Mouse (Mus musculus): ENCODE measurements around the gene Desi1. TPM values are rescaled to one million over a fixed set of nuclear protein-coding genes. Genes with fewer than 3 reads are reported as not detected.

Desi1 gene
- polyA plus RNA-seq, 1 experiment from 2014 or later, result 14.5 TPM

- DNase-seq (ENCODE audit: low spot score) (peak; percentile 67), ATAC-seq (peak; percentile 66)
- Histone ChIP-seq H3K27ac (ENCODE audit: low read length) (no peak overlapping the region; the same call in 1 of the 2 replicates), H3K9ac (replicated peaks; ENCODE audit: low read depth) (no peak overlapping the region), H3K36me3 (ENCODE audit: insufficient read depth, low read length) (no peaks in the 10 kb centered on the region), H3K9me3 (ENCODE audit: low read length) (no peaks in the 10 kb centered on the region), H3K27me3 (replicated peaks; ENCODE audit: insufficient read depth, low read length) (no peaks in the 10 kb centered on the region), H3K4me3 (ENCODE audit: low read depth, low read length) (no peak overlapping the region), H3K4me2 (replicated peaks; ENCODE audit: low read depth, low read length) (no peak overlapping the region), H3K4me1 (ENCODE audit: insufficient read depth, low read depth, low read length) (no peaks in the 10 kb centered on the region)
- WGBS, result 70% methylated on average over 6 of the region's 6 CpGs
- TF ChIP-seq EP300 (IDR thresholded peaks at IDR 0.05), result no peak
- 0 out of 2 replicates have a peak, but pooled peaks have one; percentile 21 for TF ChIP-seq CTCF (IDR thresholded peaks at IDR 0.05)
Measured at GRCm38 (mm10) chr15:82023965-82024635, 9.6 kb downstream of the Desi1 start.

GRCm38 (mm10) chr15:82022535-82023088 lies 11.1 kb downstream of the Desi1 start:
- Histone ChIP-seq H3K9ac (replicated peaks; ENCODE audit: low read depth) (no peak overlapping the region), H3K27ac (ENCODE audit: low read length) (0 out of 2 replicates have a peak overlapping the region, but pooled peaks have one; percentile 32), H3K4me3 (ENCODE audit: low read depth, low read length) (no peak overlapping the region), H3K27me3 (replicated peaks; ENCODE audit: insufficient read depth, low read length) (no peaks in the 10 kb centered on the region), H3K4me2 (replicated peaks; ENCODE audit: low read depth, low read length) (no peak overlapping the region), H3K9me3 (ENCODE audit: low read length) (no peaks in the 10 kb centered on the region), H3K4me1 (ENCODE audit: insufficient read depth, low read depth, low read length) (no peaks in the 10 kb centered on the region), H3K36me3 (ENCODE audit: insufficient read depth, low read length) (no peaks in the 10 kb centered on the region)
- DNase-seq (ENCODE audit: low spot score), result peak; percentile 49
- no peak for TF ChIP-seq CTCF (IDR thresholded peaks at IDR 0.05)
- no peak for TF ChIP-seq EP300 (IDR thresholded peaks at IDR 0.05)
- ATAC-seq, result peak; percentile 65
- WGBS, result 49% methylated on average over 13 of the region's 13 CpGs

- Histone ChIP-seq H3K9me3 (ENCODE audit: low read length) (no peaks in the 10 kb centered on the region), H3K9ac (replicated peaks; ENCODE audit: low read depth) (no peak overlapping the region), H3K4me3 (ENCODE audit: low read depth, low read length) (no peak overlapping the region), H3K27me3 (replicated peaks; ENCODE audit: insufficient read depth, low read length) (no peaks in the 10 kb centered on the region), H3K36me3 (ENCODE audit: insufficient read depth, low read length) (no peaks in the 10 kb centered on the region), H3K27ac (ENCODE audit: low read length) (no peak overlapping the region), H3K4me1 (ENCODE audit: insufficient read depth, low read depth, low read length) (peaks cover 6% of the 10 kb centered on the region; the same call in 1 of the 2 replicates), H3K4me2 (replicated peaks; ENCODE audit: low read depth, low read length) (no peak overlapping the region)
- peak; percentile 45 for DNase-seq (ENCODE audit: low spot score)
- TF ChIP-seq EP300 (IDR thresholded peaks at IDR 0.05) (peak; percentile 42; the same call in 1 of the 2 replicates), CTCF (IDR thresholded peaks at IDR 0.05) (no peak)
- 64% methylated on average over 3 of the region's 3 CpGs for WGBS
- ATAC-seq, result no peak
Measured at GRCm38 (mm10) chr15:82019288-82019687, 14.4 kb downstream of the Desi1 start.

- no peak for DNase-seq (ENCODE audit: low spot score)
- peaks cover 6% of the 10 kb centered on the region; the same call in 1 of the 2 replicates for H3K4me1 ChIP-seq (ENCODE audit: insufficient read depth, low read depth, low read length)
- ATAC-seq, result no peak
- H3K4me3 ChIP-seq (ENCODE audit: low read depth, low read length), result no peak overlapping the region
- H3K36me3 ChIP-seq (ENCODE audit: insufficient read depth, low read length), result no peaks in the 10 kb centered on the region
- H3K27ac ChIP-seq (ENCODE audit: low read length), result no peak overlapping the region
- 66% methylated on average over 4 of the region's 4 CpGs for WGBS
- H3K4me2 ChIP-seq (replicated peaks; ENCODE audit: low read depth, low read length), result no peak overlapping the region
- H3K9ac ChIP-seq (replicated peaks; ENCODE audit: low read depth), result no peak overlapping the region
- TF ChIP-seq EP300 (IDR thresholded peaks at IDR 0.05), result no peak
- no peak for TF ChIP-seq CTCF (IDR thresholded peaks at IDR 0.05)
- H3K9me3 ChIP-seq (ENCODE audit: low read length), result no peaks in the 10 kb centered on the region
- no peaks in the 10 kb centered on the region for H3K27me3 ChIP-seq (replicated peaks; ENCODE audit: insufficient read depth, low read length)
Measured at GRCm38 (mm10) chr15:82017461-82017860, 16.2 kb downstream of the Desi1 start.

- 14% methylated on average over 6 of the region's 6 CpGs for WGBS
- peak overlapping the region; percentile 84 for H3K4me3 ChIP-seq (ENCODE audit: low read depth, low read length)
- peaks cover 6% of the 10 kb centered on the region; the same call in 1 of the 2 replicates for H3K4me1 ChIP-seq (ENCODE audit: insufficient read depth, low read depth, low read length)
- H3K4me2 ChIP-seq (replicated peaks; ENCODE audit: low read depth, low read length), result peak overlapping the region; percentile 96
- H3K27ac ChIP-seq (ENCODE audit: low read length), result 0 out of 2 replicates have a peak overlapping the region, but pooled peaks have one; percentile 79
- H3K9me3 ChIP-seq (ENCODE audit: low read length), result no peaks in the 10 kb centered on the region
- TF ChIP-seq EP300 (IDR thresholded peaks at IDR 0.05) (no peak), CTCF (IDR thresholded peaks at IDR 0.05) (no peak)
- H3K27me3 ChIP-seq (replicated peaks; ENCODE audit: insufficient read depth, low read length), result no peaks in the 10 kb centered on the region
- H3K36me3 ChIP-seq (ENCODE audit: insufficient read depth, low read length), result no peaks in the 10 kb centered on the region
- H3K9ac ChIP-seq (replicated peaks; ENCODE audit: low read depth), result no peak overlapping the region
- DNase-seq (ENCODE audit: low spot score) (peak; percentile 7), ATAC-seq (no peak)
Measured at GRCm38 (mm10) chr15:82016830-82017229, 16.8 kb downstream of the Desi1 start.

- H3K4me2 ChIP-seq (replicated peaks; ENCODE audit: low read depth, low read length), result peak overlapping the region; percentile 96
- no peaks in the 10 kb centered on the region for H3K9me3 ChIP-seq (ENCODE audit: low read length)
- peak overlapping the region; percentile 88 for H3K27ac ChIP-seq (ENCODE audit: low read length)
- peak overlapping the region; percentile 76 for H3K9ac ChIP-seq (replicated peaks; ENCODE audit: low read depth)
- DNase-seq (ENCODE audit: low spot score), result peak; percentile 98
- H3K36me3 ChIP-seq (ENCODE audit: insufficient read depth, low read length), result no peaks in the 10 kb centered on the region
- peak; percentile 97 for ATAC-seq
- H3K4me3 ChIP-seq (ENCODE audit: low read depth, low read length), result peak overlapping the region; percentile 84
- H3K27me3 ChIP-seq (replicated peaks; ENCODE audit: insufficient read depth, low read length), result no peaks in the 10 kb centered on the region
- WGBS, result under 1% methylated on average over 53 of the region's 53 CpGs
- H3K4me1 ChIP-seq (ENCODE audit: insufficient read depth, low read depth, low read length), result peaks cover 6% of the 10 kb centered on the region; the same call in 1 of the 2 replicates
- TF ChIP-seq EP300 (IDR thresholded peaks at IDR 0.05) (no peak), CTCF (IDR thresholded peaks at IDR 0.05) (peak; percentile 57)
Measured at GRCm38 (mm10) chr15:82016101-82016808, 17.4 kb downstream of the Desi1 start.
